Mouse (Mus musculus): Measurements from ENCODE around the gene Sfxn1. TPM values are rescaled to one million over a fixed set of nuclear protein-coding genes. Genes with fewer than 3 reads are reported as not detected.

Gene Sfxn1
- polyA plus RNA-seq, 1 experiment from 2014 or later, result 86.2 TPM

DNA sequence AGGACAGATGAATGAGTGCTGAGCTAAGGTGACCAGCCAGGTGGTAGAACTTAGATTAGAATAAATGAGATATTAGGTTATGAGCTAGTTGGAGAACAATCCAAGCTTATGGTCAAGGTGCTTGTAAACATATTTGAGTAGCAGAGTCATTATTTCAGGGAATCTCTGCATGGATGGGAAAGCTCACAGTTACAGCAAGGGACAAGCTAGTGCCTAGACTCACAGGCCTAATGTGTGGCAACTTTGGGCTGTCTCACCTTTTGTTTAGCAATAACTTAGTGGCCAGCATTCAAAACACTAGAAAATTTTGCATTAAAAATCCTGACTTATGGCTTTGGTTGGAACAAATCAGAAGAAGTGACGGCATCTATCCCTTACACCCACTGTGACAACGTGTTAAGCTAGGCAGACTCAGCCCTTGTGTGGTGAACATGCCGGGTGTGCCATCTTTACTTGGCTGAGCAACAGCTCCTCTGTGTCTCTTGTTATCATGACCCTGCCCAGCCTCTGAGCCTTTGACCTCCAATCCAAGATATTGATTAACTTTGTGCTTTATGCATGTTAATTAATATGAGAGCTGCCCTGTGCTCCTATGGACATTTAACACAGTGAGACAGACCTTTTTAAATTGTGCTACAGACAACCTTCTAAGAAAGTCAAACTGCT, 5.5 kb upstream of the Sfxn1 start:
- Histone ChIP-seq H3K4me3 (no peak overlapping the region), H3K27me3 (ENCODE audit: low read depth, poor library complexity, severe bottlenecking) (peaks cover 41% of the 10 kb centered on the region), H3K27ac (replicated peaks) (no peak overlapping the region), H3K4me1 (peaks cover 20% of the 10 kb centered on the region), H3K9me3 (replicated peaks) (no peaks in the 10 kb centered on the region), H3K36me3 (no peaks in the 10 kb centered on the region)
- DNase-seq (ENCODE audit: low spot score), result no peak
- 88% methylated on average over 3 of the region's 3 CpGs for WGBS

DNA sequence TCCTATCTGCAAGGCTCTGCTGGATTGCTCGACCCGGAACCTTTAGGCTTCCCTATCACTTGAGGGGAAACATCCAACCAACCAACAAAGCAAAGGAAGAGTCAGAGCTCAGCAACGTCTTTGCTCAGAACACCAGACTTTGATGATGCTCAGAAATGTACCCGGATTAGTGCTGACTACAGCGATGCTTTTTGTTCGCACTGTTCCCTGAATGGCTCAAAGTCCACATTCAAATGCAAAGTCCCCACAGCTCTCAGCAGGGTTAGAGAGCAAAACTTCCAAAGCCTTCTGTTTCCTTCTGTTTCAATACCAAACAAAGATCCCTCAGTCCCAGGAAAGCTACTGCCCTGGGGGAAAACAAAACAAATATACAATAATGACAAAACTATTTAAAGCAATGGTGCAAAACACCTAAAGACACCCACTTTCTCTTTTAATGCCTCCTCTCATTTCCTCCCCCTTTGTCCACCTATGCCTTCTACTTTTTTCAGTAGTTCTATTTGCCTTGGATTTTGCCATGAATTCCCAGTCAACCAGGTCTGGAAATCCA, 4.0 kb upstream of the Sfxn1 start:
- Histone ChIP-seq H3K9me3 (replicated peaks) (no peaks in the 10 kb centered on the region), H3K4me1 (peaks cover 29% of the 10 kb centered on the region), H3K27ac (replicated peaks) (peak overlapping the region; percentile 75), H3K36me3 (no peaks in the 10 kb centered on the region), H3K4me3 (0 out of 2 replicates have a peak overlapping the region, but pooled peaks have one; percentile 2), H3K27me3 (ENCODE audit: low read depth, poor library complexity, severe bottlenecking) (peaks cover 41% of the 10 kb centered on the region)
- peak; percentile 43 for DNase-seq (ENCODE audit: low spot score)
- WGBS, result 11% methylated on average over 6 of the region's 6 CpGs

DNA sequence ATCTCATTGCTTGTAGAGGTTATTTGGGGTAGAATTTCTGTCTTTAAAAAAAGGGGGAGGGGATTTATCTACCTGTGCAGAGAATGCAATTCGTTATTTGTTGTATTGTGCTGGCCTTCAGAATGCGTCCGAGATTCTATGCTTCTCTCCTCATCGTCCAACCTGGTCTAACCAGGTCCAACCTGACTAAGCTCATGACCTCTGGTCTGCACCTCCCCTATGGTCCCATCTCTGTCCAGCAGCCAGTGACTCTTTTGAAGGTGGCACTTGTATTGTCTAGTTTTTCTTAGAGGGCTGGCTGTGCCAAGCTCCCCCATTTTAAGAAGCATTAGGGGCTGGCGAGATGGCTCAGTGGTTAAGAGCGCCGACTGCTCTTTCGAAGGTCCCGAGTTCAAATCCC, 658 bp upstream of the Sfxn1 start:
- Histone ChIP-seq H3K27me3 (ENCODE audit: low read depth, poor library complexity, severe bottlenecking) (peaks cover 17% of the 10 kb centered on the region), H3K9me3 (replicated peaks) (no peaks in the 10 kb centered on the region), H3K4me3 (no peak overlapping the region), H3K36me3 (peaks cover 17% of the 10 kb centered on the region), H3K27ac (replicated peaks) (no peak overlapping the region), H3K4me1 (peaks cover 40% of the 10 kb centered on the region)
- DNase-seq (ENCODE audit: low spot score), result no peak
- 94% methylated on average over 9 of the region's 9 CpGs for WGBS

DNA sequence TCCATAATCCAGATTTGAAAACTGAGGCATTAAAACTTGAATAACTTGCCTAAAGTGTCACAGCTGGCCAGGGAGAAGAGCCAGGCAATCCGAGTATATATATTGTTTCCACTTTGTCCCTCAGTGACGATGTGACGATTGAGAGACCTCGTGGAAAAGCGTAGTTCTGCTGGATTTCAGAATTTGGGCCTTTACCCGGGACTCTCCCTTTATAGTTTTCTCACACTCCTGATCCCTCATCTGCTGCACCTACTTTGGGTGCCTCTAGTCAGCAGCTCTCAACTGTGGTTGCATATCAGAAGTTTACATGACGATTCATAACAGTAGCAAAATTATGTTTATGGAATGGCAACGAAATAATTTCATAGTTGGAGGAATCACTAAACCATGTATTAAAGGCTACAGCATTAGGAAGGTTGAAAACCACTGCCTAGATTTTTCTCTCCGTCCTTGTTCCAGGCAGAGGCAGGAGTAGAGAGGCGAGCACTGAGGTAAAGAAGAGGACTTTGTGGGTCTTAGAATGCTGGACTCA, 923 bp downstream of the Sfxn1 start:
- DNase-seq (ENCODE audit: low spot score), result no peak
- peak overlapping the region; percentile 98 for H3K27ac ChIP-seq (replicated peaks)
- peak overlapping the region; percentile 84 for H3K4me3 ChIP-seq
- WGBS, result 53% methylated on average over 10 of the region's 10 CpGs
- peaks cover 31% of the 10 kb centered on the region for H3K36me3 ChIP-seq
- peaks cover 13% of the 10 kb centered on the region; the same call in 1 of the 2 replicates for H3K27me3 ChIP-seq (ENCODE audit: low read depth, poor library complexity, severe bottlenecking)
- H3K9me3 ChIP-seq (replicated peaks), result no peaks in the 10 kb centered on the region
- peaks cover 34% of the 10 kb centered on the region for H3K4me1 ChIP-seq

DNA sequence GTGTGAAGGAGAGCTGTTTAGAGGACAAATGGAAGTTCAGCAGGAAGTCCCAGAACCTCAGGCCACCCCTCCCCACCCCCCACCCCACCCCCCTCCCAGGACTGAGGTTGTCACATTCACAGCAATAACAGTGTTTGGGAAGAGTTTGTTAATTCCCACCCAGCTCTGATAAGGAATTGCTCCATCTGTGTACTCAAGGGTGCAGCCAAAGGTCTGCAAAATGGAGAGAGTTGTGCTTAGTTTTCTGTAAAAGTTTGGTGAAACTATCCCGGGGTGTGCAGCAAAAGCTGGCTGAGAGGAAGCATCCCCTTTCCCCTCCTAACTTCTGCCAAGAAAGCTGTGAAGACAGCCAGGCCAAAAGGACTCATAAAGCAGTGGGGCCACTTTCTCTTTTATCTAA, 1.4 kb downstream of the Sfxn1 start:
- H3K27ac ChIP-seq (replicated peaks), result peak overlapping the region; percentile 98
- no peak for DNase-seq (ENCODE audit: low spot score)
- 63% methylated on average over 1 of the region's 1 CpGs for WGBS
- peak overlapping the region; percentile 84 for H3K4me3 ChIP-seq
- H3K36me3 ChIP-seq, result peaks cover 31% of the 10 kb centered on the region
- no peaks in the 10 kb centered on the region for H3K9me3 ChIP-seq (replicated peaks)
- H3K27me3 ChIP-seq (ENCODE audit: low read depth, poor library complexity, severe bottlenecking), result peaks cover 13% of the 10 kb centered on the region; the same call in 1 of the 2 replicates
- H3K4me1 ChIP-seq, result peaks cover 34% of the 10 kb centered on the region

DNA sequence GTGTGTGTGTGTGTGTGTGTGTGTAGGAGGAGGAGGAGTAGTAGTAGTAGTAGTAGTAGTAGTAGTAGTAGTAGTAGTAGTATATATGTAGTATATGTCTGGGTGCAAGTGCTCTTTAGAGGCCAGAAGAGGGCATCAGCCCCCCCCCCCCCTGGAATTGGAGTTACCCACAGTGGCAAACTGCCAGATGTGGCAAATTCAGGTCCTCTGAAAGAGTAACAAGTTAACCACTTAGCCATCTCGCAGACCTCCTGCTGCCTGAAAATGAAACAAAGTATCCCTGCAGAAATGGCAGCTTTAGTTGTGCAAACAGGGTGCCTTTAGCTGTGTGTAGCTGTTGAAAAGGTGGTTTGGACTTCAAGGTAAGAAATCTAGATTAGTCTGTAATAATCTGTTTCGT, 1.8 kb downstream of the Sfxn1 start:
- Histone ChIP-seq H3K4me3 (peak overlapping the region; percentile 84; the same call in 1 of the 2 replicates), H3K36me3 (peaks cover 31% of the 10 kb centered on the region), H3K27me3 (ENCODE audit: low read depth, poor library complexity, severe bottlenecking) (peaks cover 13% of the 10 kb centered on the region; the same call in 1 of the 2 replicates), H3K4me1 (peaks cover 31% of the 10 kb centered on the region), H3K9me3 (replicated peaks) (no peaks in the 10 kb centered on the region), H3K27ac (replicated peaks) (peak overlapping the region; percentile 98; the same call in 1 of the 2 replicates)
- DNase-seq (ENCODE audit: low spot score), result no peak
- 81% methylated on average over 2 of the region's 2 CpGs for WGBS

DNA sequence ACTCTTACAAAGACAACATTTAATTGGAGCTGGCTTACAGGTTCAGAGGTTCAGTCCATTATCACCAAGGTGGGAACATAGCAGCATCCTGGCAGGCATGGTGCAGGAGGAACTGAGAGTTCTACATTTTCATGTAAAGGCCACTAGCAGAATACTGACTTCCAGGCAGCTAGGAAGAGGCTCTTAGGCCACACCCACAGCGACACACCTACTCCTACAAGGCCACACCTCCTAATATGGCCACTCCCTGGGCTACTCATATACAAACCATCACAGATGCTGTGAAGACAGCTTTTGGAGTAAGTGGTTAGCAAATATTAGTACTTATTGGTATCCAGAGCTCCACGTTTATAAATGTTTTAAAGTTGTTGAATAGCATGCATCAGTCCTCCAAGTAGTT, 3.7 kb downstream of the Sfxn1 start:
- no peak for DNase-seq (ENCODE audit: low spot score)
- peaks cover 35% of the 10 kb centered on the region for H3K36me3 ChIP-seq
- H3K27ac ChIP-seq (replicated peaks), result no peak overlapping the region
- H3K9me3 ChIP-seq (replicated peaks), result no peaks in the 10 kb centered on the region
- peaks cover 44% of the 10 kb centered on the region for H3K4me1 ChIP-seq
- no peak overlapping the region for H3K4me3 ChIP-seq
- WGBS, result 84% methylated on average over 2 of the region's 2 CpGs
- H3K27me3 ChIP-seq (ENCODE audit: low read depth, poor library complexity, severe bottlenecking), result peaks cover 2% of the 10 kb centered on the region; the same call in 1 of the 2 replicates

DNA sequence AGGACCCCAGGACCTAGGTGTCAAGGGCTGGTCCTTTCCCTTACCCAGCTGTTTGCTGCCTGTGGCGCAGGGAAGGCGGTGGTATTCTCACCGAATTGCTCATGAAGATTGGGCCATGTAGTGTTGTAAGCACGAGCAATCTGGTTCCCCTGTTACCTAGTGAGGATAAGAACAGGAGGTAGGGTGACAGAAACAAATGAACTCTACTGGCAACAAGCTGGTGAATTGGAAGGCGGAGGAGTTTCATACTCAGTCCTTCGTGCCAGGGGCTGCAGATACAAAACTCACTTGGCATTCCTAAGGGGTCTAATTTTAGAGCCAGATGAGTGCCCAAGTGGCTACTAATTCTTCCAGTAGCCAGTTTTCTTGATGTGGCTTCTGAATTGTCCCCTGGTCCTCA, 4.4 kb downstream of the Sfxn1 start:
- Histone ChIP-seq H3K27ac (replicated peaks) (no peak overlapping the region), H3K27me3 (ENCODE audit: low read depth, poor library complexity, severe bottlenecking) (no peaks in the 10 kb centered on the region), H3K9me3 (replicated peaks) (no peaks in the 10 kb centered on the region), H3K36me3 (peaks cover 35% of the 10 kb centered on the region), H3K4me1 (peaks cover 45% of the 10 kb centered on the region), H3K4me3 (no peak overlapping the region)
- no peak for DNase-seq (ENCODE audit: low spot score)
- 97% methylated on average over 6 of the region's 6 CpGs for WGBS

DNA sequence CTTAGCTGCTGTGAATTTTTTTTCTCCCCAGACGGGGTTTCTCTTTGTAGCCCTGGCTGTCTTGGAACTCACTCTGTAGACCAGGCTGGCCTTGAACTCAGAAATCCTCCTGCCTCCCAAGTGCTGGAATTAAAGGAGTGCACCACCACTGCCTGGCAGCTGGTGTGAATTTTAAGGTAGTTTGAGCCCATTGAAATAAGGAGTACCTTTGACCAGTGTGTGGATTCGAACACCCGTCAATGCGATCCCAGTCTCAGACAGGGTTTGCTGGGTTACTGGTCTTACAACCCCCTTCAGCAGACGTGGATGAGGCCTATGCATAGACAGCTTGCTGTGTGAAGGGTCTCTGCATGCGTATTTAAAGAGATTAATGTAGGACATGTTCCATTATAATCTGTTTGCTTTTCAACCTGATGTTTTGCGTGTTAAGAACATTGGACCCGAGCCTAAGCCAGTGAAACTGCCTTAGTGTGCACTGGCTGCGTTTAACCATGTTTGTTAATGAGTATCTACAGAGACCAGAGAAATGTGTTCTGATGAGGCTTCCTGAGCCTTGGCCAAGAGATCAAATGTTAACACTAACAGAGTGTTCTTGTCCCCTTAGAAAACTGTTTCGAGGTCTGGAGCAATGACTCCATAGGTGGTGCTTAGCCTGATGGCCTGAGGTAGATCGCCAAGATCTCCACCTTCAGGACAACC, 5.2 kb downstream of the Sfxn1 start:
- Histone ChIP-seq H3K36me3 (peaks cover 35% of the 10 kb centered on the region), H3K9me3 (replicated peaks) (no peaks in the 10 kb centered on the region), H3K27me3 (ENCODE audit: low read depth, poor library complexity, severe bottlenecking) (no peaks in the 10 kb centered on the region), H3K27ac (replicated peaks) (no peak overlapping the region), H3K4me3 (no peak overlapping the region), H3K4me1 (peaks cover 44% of the 10 kb centered on the region)
- DNase-seq (ENCODE audit: low spot score), result no peak
- WGBS, result 93% methylated on average over 11 of the region's 11 CpGs

DNA sequence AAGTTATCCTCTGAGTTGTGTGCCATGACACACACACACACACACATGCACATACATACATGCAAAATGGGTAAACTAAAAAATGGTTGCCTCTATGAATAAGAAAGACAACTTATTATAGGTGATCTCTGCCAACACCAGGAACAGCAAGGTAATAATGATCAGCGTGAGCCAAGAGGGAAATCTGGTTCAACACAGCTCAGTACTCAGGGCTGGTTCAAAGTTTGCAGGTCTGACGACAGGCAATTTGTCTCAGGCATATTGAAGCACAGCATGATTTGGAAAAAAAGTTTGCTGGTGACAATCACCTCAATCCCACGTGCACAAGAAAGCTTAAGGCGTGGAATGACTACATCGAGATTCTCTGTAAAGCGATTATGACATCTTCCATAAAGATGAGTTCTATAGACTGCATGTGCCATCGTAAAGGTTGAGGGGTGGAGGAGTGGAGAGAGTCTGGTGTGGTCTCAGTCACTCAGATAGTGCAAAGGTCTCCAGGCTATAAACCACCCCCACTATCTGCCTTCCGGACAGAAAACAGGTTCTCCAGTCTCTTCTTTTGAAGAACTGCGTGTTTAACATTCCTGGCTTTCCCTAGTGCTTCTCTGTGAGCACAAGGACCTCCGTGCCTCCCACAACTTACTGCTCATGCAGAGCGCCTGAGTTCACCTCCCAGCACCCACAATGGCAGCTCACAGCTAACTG, 6.0 kb downstream of the Sfxn1 start:
- 87% methylated on average over 11 of the region's 11 CpGs for WGBS
- H3K9me3 ChIP-seq (replicated peaks), result no peaks in the 10 kb centered on the region
- no peak overlapping the region for H3K27ac ChIP-seq (replicated peaks)

DNA sequence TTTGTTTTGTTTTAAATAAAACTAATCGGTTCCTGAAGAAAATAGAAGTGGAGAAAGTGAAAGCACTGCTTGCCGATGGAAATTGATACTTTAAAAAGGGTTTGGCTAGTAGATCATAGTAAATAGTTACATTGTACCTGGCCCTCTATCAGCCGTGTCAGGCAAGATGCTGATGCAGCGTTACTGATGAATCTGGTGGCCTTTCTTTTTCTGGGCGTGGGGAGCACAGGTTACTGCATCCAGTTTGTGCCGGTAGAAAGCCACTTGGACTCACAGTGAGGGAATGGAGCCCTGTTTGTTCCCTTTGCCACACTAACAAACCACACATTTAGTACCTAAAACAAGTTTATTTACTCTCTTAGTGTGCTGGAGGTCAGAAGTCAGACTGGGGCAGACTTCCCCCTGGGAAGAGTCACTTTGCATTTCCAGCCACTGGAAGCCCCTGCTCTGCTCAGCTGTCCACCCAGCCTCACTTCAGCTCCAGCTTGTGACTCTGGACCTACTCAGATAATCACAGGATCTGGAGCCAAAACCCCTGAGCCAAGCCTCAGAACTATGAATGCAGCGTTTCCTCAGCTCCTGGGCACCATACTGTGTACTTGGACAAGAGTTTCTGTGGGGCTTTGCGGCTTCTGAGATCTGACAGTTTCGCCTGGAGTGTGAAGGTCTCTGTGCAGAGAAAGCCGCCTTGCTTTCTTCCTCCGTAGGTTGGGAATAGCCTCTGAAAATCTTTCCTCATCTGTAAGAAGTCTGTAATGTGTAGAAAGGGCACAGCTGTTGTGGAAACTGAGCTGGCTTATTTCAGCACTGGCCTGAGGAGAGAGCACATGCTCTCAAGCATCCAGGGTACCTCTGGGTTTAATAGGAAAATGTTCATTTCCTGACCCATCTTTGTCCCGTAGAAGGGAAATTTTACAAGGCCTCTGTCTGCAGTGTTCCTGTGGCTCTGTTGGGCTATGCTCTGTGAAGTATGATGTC, 8.4 kb downstream of the Sfxn1 start:
- H3K27ac ChIP-seq (replicated peaks), result no peak overlapping the region
- H3K27me3 ChIP-seq (ENCODE audit: low read depth, poor library complexity, severe bottlenecking), result no peaks in the 10 kb centered on the region
- no peak for DNase-seq (ENCODE audit: low spot score)
- H3K9me3 ChIP-seq (replicated peaks), result no peaks in the 10 kb centered on the region
- peaks cover 29% of the 10 kb centered on the region for H3K36me3 ChIP-seq
- peaks cover 30% of the 10 kb centered on the region for H3K4me1 ChIP-seq
- WGBS, result 84% methylated on average over 12 of the region's 12 CpGs
- H3K4me3 ChIP-seq, result no peak overlapping the region

More for the DNA sequence above, 6.0 kb downstream of the Sfxn1 start:
- H3K27me3 ChIP-seq (ENCODE audit: low read depth, poor library complexity, severe bottlenecking), result no peaks in the 10 kb centered on the region
- H3K36me3 ChIP-seq, result peaks cover 35% of the 10 kb centered on the region
- H3K4me3 ChIP-seq, result no peak overlapping the region
- DNase-seq (ENCODE audit: low spot score), result no peak
- peaks cover 37% of the 10 kb centered on the region for H3K4me1 ChIP-seq

All from midbrain, embryonic 10.5 days (tissue).